Mouse (Mus musculus) midbrain, embryonic 10.5 days (tissue): ENCODE results near the gene Galnt10. TPM values are rescaled to one million over a fixed set of nuclear protein-coding genes. Genes with fewer than 3 reads are reported as not detected.
A peak's percentile ranks its signal among the peaks of the same experiment; 100 is the strongest.

Source experiments
- DNase-seq: peaks from one replicate; pipeline ENCODE4 v3.0.0-alpha.2; 2017; ENCODE audit warnings: low spot score
- H3K27ac ChIP-seq: fragments of 300-500 bp; sonication (generic); replicated peaks from 2 replicates; pipeline ENCODE4 v1.5.1; 2016; ENCODE audit warnings: mild to moderate bottlenecking
- H3K27me3 ChIP-seq: fragments of 300-500 bp; sonication (generic); 2 replicates; pipeline ENCODE4 v1.6.1; 2016; ENCODE audit warnings: low read depth, mild to moderate bottlenecking; ENCODE audit not compliant: poor library complexity, severe bottlenecking
- H3K36me3 ChIP-seq: fragments of 300-500 bp; sonication (generic); 2 replicates; pipeline ENCODE4 v1.6.1; 2016; ENCODE audit warnings: mild to moderate bottlenecking, moderate library complexity
- H3K4me1 ChIP-seq: fragments of 300-500 bp; sonication (generic); 2 replicates; pipeline ENCODE4 v1.6.1; 2016
- H3K4me3 ChIP-seq: fragments of 300-500 bp; sonication (generic); 2 replicates; pipeline ENCODE4 v1.5.1; 2016; ENCODE audit warnings: mild to moderate bottlenecking, moderate library complexity
- H3K9me3 ChIP-seq: fragments of 300-500 bp; sonication (generic); replicated peaks from 2 replicates; pipeline ENCODE4 v1.6.1; 2016; ENCODE audit warnings: mild to moderate bottlenecking
- WGBS: fragments of 180-500 bp; shearing (Covaris S2); methylation state at CpG from one replicate; pipeline ENCODE4 v1.1.7; 2016; 5-methylcytosine and 5-hydroxymethylcytosine counted together
- polyA plus RNA-seq: library from polyadenylated mRNA; unstranded; fragments of >200 nt; fragmentation: Nextera tagmentation; extraction: Ambion mirVana; gene quantifications from 2 replicates; pipeline ENCODE4 v1.2.1, GENCODE M21; 2016

The Galnt10 gene
- polyA plus RNA-seq, result 28.1 and 30.7 TPM in 2 replicates

- WGBS, result under 1% methylated on average over 54 of the region's 60 CpGs
- peak; percentile 88 for DNase-seq
- H3K9me3 ChIP-seq, result no peaks in the 10 kb centered on the region
- H3K4me1 ChIP-seq, result peaks cover 60% of the 10 kb centered on the region
- H3K27me3 ChIP-seq, result peaks cover 25% of the 10 kb centered on the region
- H3K27ac ChIP-seq, result peak within 1 kb of the TSS; percentile 98
- H3K4me3 ChIP-seq, result peak within 1 kb of the TSS; percentile 74
- peaks cover 6% of the 10 kb centered on the region for H3K36me3 ChIP-seq
These were observed at the start of gene Galnt10 for GRCm38 (mm10) chr11:57645018-57645559. Gene Galnt10 (plus strand): TSS chr11:57645442.

- 86% methylated on average over 5 of the region's 5 CpGs for WGBS
- DNase-seq, result no peak
- no peaks in the 10 kb centered on the region for H3K36me3 ChIP-seq
- H3K9me3 ChIP-seq, result no peaks in the 10 kb centered on the region
- no peak overlapping the region for H3K4me3 ChIP-seq
- H3K4me1 ChIP-seq, result peaks cover 26% of the 10 kb centered on the region
- peaks cover 20% of the 10 kb centered on the region for H3K27me3 ChIP-seq
- no peak overlapping the region for H3K27ac ChIP-seq
These were observed 49.3 kb upstream of the Galnt10 start for GRCm38 (mm10) chr11:57595899-57596298.

GRCm38 (mm10) chr11:57598161-57598560, 47.1 kb upstream of the Galnt10 start:
- Histone ChIP-seq H3K27ac (0 out of 2 replicates have a peak overlapping the region, but pooled peaks have one; percentile 24), H3K9me3 (no peaks in the 10 kb centered on the region), H3K4me3 (no peak overlapping the region), H3K36me3 (no peaks in the 10 kb centered on the region), H3K4me1 (peaks cover 38% of the 10 kb centered on the region), H3K27me3 (peaks cover 38% of the 10 kb centered on the region)
- 80% methylated on average over 5 of the region's 5 CpGs for WGBS
- no peak for DNase-seq

GRCm38 (mm10) chr11:57599304-57599703, 45.9 kb upstream of the Galnt10 start:
- DNase-seq, result no peak
- peaks cover 50% of the 10 kb centered on the region for H3K27me3 ChIP-seq
- 51% methylated on average over 6 of the region's 6 CpGs for WGBS
- no peaks in the 10 kb centered on the region for H3K9me3 ChIP-seq
- H3K4me1 ChIP-seq, result peaks cover 38% of the 10 kb centered on the region
- no peaks in the 10 kb centered on the region for H3K36me3 ChIP-seq
- no peak overlapping the region for H3K4me3 ChIP-seq
- no peak overlapping the region for H3K27ac ChIP-seq

GRCm38 (mm10) chr11:57600113-57600512, 45.1 kb upstream of the Galnt10 start:
- 23% methylated on average over 8 of the region's 8 CpGs for WGBS
- H3K27me3 ChIP-seq, result peaks cover 57% of the 10 kb centered on the region
- no peaks in the 10 kb centered on the region for H3K9me3 ChIP-seq
- no peaks in the 10 kb centered on the region for H3K36me3 ChIP-seq
- 0 out of 2 replicates have a peak overlapping the region, but pooled peaks have one; percentile 16 for H3K4me3 ChIP-seq
- H3K4me1 ChIP-seq, result peaks cover 43% of the 10 kb centered on the region
- DNase-seq, result no peak
- H3K27ac ChIP-seq, result peak overlapping the region; percentile 78

- H3K27ac ChIP-seq, result peak overlapping the region; percentile 78
- peaks cover 48% of the 10 kb centered on the region for H3K4me1 ChIP-seq
- H3K4me3 ChIP-seq, result 0 out of 2 replicates have a peak overlapping the region, but pooled peaks have one; percentile 16
- 2% methylated on average over 4 of the region's 4 CpGs for WGBS
- peak; percentile 49 for DNase-seq
- H3K9me3 ChIP-seq, result no peaks in the 10 kb centered on the region
- peaks cover 63% of the 10 kb centered on the region for H3K27me3 ChIP-seq
- H3K36me3 ChIP-seq, result no peaks in the 10 kb centered on the region
These were observed 44.6 kb upstream of the Galnt10 start for GRCm38 (mm10) chr11:57600621-57601121.

GRCm38 (mm10) chr11:57601806-57602455, 43.3 kb upstream of the Galnt10 start:
- DNase-seq, result no peak
- Histone ChIP-seq H3K27ac (peak overlapping the region; percentile 78), H3K27me3 (peaks cover 73% of the 10 kb centered on the region), H3K36me3 (no peaks in the 10 kb centered on the region), H3K9me3 (no peaks in the 10 kb centered on the region), H3K4me3 (no peak overlapping the region), H3K4me1 (peaks cover 48% of the 10 kb centered on the region)
- 76% methylated on average over 2 of the region's 2 CpGs for WGBS

- WGBS, result 67% methylated on average over 5 of the region's 5 CpGs
- Histone ChIP-seq H3K27me3 (peaks cover 53% of the 10 kb centered on the region), H3K27ac (0 out of 2 replicates have a peak overlapping the region, but pooled peaks have one; percentile 30)
These were observed 40.2 kb upstream of the Galnt10 start for GRCm38 (mm10) chr11:57605086-57605485.

GRCm38 (mm10) chr11:57605660-57606059, 39.6 kb upstream of the Galnt10 start:
- H3K27ac ChIP-seq, result 0 out of 2 replicates have a peak overlapping the region, but pooled peaks have one; percentile 30
- no peaks in the 10 kb centered on the region for H3K36me3 ChIP-seq
- H3K27me3 ChIP-seq, result peaks cover 53% of the 10 kb centered on the region

More at GRCm38 (mm10) chr11:57605086-57605485, 40.2 kb upstream of the Galnt10 start:
- no peaks in the 10 kb centered on the region for H3K36me3 ChIP-seq
- H3K9me3 ChIP-seq, result no peaks in the 10 kb centered on the region
- no peak overlapping the region for H3K4me3 ChIP-seq
- DNase-seq, result no peak
- peaks cover 33% of the 10 kb centered on the region for H3K4me1 ChIP-seq

GRCm38 (mm10) chr11:57614502-57614901, 30.7 kb upstream of the Galnt10 start:
- no peak overlapping the region for H3K4me3 ChIP-seq
- no peak for DNase-seq
- WGBS, result 82% methylated on average over 9 of the region's 9 CpGs
- H3K9me3 ChIP-seq, result no peaks in the 10 kb centered on the region
- peaks cover 41% of the 10 kb centered on the region for H3K4me1 ChIP-seq
- H3K27me3 ChIP-seq, result peaks cover 7% of the 10 kb centered on the region; the same call in 1 of the 2 replicates
- no peaks in the 10 kb centered on the region for H3K36me3 ChIP-seq
- H3K27ac ChIP-seq, result 0 out of 2 replicates have a peak overlapping the region, but pooled peaks have one; percentile 18

More at GRCm38 (mm10) chr11:57605660-57606059, 39.6 kb upstream of the Galnt10 start:
- Histone ChIP-seq H3K9me3 (no peaks in the 10 kb centered on the region), H3K4me1 (peaks cover 28% of the 10 kb centered on the region), H3K4me3 (no peak overlapping the region)
- WGBS, result 89% methylated on average over 3 of the region's 3 CpGs
- no peak for DNase-seq

- Histone ChIP-seq H3K36me3 (no peaks in the 10 kb centered on the region), H3K4me1 (peaks cover 41% of the 10 kb centered on the region), H3K27me3 (peaks cover 7% of the 10 kb centered on the region; the same call in 1 of the 2 replicates), H3K9me3 (no peaks in the 10 kb centered on the region), H3K4me3 (no peak overlapping the region), H3K27ac (no peak overlapping the region; the same call in 1 of the 2 replicates)
- 84% methylated on average over 9 of the region's 9 CpGs for WGBS
- DNase-seq, result no peak
These were observed 30.0 kb upstream of the Galnt10 start for GRCm38 (mm10) chr11:57615286-57615685.

- Histone ChIP-seq H3K36me3 (no peaks in the 10 kb centered on the region), H3K4me1 (peaks cover 44% of the 10 kb centered on the region), H3K9me3 (no peaks in the 10 kb centered on the region; the same call in 1 of the 2 replicates), H3K4me3 (no peak overlapping the region), H3K27ac (no peak overlapping the region; the same call in 1 of the 2 replicates), H3K27me3 (peaks cover 7% of the 10 kb centered on the region; the same call in 1 of the 2 replicates)
- no peak for DNase-seq
- WGBS, result 82% methylated on average over 13 of the region's 13 CpGs
These were observed 29.4 kb upstream of the Galnt10 start for GRCm38 (mm10) chr11:57615871-57616270.
